Mouse (Mus musculus) left cerebral cortex, adult 8-10 months (tissue): Measurements from ENCODE around the gene Catsper2. TPM values are rescaled to one million over a fixed set of nuclear protein-coding genes. Genes with fewer than 3 reads are reported as not detected.
"Not testable (repeated sequence)": the region's sequence is repeated elsewhere in the genome, so short reads cannot be mapped to it uniquely, and the experiment has no call there.

Experiments used
- DNase-seq, 2 experiments: peaks; one replicate each; pipeline ENCODE4 v3.0.0; 2022; ENCODE audit warnings: low spot score in 2 of 2
- total RNA-seq, 4 experiments: library from RNA; stranded (reverse); gene quantifications; 2 replicates each; pipeline ENCODE4 v1.2.4; 2022

Catsper2 gene
- total RNA-seq, 4 experiments from 2014 or later = 4.2 to 5.9 (median 5.1) TPM

DNA sequence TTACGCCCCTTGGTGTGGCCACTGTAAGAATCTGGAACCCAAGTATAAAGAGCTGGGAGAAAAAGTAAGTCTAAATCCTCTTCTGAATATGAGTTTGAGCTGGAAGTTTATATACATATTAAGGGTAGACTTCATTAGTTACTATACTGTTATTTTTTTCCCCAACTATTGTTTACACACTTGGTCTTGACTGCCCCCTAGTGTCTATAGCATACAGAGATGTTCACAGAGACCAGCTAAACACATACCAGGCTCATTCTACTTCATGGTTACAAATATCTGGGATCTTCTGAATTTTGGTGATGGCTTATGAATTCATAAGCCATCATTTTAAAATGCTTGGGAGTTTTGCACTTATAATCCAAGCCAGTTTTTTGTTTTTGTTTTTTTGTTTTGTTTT, 21.3 kb upstream of the Catsper2 start:
- DNase-seq = no peak

DNA sequence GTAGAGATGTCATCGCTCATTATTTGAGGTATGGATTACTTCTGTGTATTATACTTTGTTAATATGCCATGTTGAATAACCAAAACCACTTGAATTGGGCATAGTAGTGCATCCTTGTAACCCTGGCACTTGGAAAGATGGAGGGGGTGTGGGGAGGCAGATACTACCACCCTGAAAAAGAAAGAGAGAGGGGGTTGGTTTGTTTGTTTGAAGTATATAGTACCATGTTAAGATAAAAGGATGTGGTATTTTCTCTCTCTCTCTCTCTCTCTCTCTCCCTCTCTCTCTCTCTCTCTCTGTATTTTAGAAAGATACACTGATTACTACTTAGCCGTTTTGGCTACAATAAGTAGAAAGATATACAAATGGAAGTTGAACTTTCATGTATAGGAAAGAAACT, 12.3 kb upstream of the Catsper2 start:
- no peak for DNase-seq

DNA sequence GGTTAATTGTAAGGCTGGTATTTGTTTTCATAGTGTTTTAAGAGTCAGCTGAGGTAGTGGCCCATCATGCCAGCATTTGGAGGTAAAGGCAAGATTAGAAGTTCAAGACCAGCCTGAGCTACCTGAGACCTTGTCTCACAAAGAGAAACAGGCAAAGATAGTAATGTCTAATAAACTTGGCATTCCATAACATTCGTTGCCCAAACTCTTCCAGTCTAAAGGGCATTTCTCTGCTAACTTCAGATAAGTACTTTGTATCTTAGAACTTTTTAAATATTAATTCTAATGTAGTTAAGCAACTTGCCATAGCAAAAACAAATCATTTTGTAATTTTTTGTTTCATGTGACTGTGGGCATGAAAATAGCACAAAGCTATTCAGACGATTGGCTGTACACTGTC, 9.6 kb upstream of the Catsper2 start:
- DNase-seq = no peak

DNA sequence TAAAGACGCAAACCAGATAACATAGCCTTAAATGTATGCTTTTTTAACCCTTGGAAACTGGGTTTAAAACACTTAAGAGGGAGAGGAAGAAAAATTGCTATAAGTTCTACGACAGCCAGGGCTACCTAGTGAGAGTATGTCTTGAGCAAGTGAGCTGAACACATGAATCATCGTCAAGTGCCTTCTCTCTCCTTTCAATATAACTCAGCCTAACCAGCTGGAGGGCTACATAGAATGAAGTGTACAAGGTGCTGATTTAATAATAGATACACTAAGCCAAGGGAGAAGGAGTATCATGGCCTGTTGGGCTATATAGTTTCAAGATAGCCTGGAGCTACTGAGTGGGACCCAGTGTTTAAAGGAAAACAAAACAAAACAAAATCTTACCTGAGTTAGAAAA, 4.9 kb upstream of the Catsper2 start:
- no peak for DNase-seq

DNA sequence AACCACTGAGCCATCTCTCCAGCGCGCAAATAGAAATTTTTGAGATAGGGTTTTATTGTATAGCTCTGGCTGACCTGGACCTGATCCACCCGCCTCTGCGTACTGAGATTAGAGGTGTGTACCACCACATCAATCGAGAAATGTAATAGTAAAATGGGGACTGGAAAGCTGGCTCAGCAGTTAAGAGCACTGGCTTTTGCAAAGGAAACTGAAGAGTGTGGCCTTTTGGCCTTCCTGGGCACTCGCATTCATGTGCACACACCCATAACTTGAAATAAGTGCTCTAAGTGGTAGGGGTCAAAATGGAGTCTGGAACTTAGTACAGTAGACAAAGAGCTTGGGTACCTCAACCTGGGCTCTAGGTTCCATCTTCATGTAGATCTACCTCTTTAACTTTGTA, 2.8 kb upstream of the Catsper2 start:
- DNase-seq = no peak

DNA sequence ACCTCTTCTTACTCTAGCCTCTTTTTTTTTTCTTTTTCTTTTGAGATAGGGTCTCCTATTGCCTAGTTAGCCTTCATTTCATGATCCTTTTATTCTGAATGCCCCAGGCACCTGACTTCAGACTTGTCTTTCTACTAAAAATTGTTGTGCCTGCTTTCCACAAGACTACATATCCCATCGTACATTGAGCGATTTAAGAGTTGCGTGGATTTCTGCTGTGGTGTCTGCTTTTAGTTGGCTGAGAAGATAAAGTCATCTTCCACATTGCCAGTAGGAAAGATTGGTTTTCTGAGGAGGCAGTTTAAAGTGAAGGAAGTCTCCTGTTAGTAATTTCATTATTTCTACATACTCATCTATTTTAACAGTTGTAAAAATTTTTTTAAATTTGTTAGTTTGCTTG, 2.0 kb upstream of the Catsper2 start:
- no peak for DNase-seq

DNA sequence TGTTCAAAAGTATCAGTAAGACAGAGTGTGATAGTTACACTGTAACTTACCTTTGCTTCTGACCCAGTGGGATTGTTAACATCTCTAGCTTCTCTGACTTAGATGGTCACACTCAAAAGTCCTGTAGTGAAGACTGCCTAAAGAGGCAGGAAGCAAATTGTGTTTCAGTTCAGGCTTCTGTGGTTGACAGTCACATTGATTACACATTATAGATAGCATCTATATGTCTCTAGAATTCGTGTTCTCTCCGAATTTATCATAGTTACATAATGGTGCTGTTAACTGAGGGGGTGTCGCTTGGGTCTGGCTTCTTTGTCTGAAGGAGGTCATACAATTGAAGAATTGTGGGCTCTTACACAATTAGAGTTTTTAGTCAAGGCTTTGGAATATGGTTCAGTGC, 1.5 kb upstream of the Catsper2 start:
- DNase-seq = no peak

DNA sequence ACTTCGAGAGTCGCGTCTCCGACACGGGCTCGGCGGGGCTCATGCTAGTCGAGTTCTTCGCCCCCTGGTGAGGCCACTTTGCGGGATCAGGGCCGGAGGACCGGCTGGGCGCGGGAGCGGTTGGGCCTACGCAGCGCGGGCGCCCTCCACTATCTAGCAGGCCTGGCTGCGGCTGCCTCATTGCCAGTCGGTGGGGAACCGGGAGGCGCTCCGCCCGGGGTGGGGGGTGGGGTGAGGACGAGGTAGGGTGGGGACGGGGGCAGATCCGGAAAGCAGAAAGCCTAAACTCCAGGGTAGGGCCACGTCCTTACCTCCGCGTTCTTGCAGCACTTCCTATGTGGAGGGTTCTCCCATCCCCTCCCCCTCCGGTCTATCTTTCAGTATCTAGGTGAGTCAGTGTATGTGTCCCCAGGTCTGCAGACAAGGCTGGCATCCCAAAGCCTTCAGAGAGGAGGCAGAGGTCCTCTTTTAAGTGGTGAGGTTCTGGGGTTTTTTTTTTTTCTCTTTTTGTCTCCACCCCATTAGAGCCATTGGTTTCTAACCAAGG, 620 bp upstream of the Catsper2 start:
- peak in 1 of 2 experiments; percentile 36 for DNase-seq

DNA sequence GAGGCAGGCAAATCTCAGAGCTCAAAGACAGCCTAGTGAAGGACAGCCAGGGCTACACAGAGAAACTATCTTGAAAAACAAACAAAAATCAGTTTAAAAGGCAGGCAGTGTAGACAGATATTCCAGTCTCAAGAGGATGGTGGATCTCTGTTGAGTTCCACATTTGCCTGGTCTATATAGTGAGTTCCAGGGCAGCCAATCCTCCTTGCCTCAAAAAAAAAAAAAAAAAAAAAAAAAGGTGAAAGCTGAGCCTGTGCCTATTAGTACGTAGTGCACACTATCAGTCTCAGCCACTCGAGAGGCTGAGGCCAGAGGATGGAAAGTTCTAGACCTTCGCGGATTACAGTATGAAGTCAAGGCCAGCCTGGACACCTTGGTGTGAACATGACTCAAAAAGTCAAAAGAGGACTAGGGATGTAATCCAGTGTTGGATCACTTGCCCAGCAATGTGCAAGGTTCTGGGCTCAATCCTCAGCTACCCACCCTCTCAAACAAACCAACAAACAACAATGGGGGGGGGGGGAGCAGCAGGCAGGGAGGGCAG, 677 bp downstream of the Catsper2 start:
- no peak for DNase-seq

DNA sequence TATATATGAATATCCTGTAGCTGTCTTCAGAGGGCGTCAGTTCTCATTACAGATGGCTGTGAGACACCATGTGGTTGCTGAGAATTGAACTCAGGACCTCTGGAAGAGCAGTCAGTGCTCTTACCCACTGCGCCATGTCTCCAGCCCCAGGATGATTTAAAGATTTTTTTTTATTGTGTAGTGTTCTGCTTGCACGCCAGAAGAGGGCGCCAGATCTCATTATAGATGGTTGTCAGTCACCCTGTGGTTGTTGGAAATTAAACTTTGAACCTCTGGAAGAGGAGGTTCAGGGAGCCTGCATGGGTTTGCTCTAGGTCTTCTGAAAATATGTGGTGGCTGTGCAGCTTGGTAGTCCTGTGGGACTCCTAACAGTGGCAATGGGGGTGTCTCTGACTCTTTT, 5.4 kb downstream of the Catsper2 start:
- no peak for DNase-seq

DNA sequence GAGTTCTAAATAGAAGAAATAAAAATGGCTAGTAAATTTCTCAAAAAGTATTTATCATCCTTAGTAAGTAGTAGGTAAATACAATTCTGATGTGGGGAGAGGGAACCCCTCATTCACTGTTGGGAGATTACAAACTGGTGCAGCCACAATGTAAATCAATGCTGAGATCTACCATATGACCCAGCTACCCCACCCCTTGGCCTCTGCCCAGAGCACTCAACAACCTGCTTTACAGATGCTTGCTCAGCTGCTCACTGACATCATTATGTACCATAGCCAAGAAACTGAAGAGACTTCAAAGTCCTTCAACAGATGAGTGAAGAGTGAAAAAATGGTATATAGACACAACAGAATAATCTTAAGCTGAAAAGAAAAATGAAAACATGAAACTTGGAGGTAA, 10.3 kb downstream of the Catsper2 start:
- DNase-seq = no peak

DNA sequence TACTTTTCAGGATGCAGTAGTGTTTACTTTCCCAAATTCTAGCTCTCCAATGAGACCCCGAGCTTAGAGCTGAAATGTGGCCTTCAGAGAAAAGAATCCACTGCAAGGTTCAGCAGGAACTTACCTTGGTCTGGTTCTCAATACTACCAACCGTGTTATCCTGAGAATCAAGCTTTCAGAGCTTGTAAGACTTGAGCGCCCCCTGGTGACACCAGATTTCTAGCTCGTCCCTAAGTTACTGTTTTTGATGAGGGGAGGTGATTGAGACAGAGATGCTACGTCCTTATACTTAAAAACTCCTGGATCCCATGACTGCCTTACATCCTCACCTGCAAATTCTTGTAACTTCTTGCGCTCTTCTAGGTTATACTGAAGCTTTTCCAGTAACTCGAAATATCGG, 17.0 kb downstream of the Catsper2 start:
- peak; percentile 55 to 79 for DNase-seq

DNA sequence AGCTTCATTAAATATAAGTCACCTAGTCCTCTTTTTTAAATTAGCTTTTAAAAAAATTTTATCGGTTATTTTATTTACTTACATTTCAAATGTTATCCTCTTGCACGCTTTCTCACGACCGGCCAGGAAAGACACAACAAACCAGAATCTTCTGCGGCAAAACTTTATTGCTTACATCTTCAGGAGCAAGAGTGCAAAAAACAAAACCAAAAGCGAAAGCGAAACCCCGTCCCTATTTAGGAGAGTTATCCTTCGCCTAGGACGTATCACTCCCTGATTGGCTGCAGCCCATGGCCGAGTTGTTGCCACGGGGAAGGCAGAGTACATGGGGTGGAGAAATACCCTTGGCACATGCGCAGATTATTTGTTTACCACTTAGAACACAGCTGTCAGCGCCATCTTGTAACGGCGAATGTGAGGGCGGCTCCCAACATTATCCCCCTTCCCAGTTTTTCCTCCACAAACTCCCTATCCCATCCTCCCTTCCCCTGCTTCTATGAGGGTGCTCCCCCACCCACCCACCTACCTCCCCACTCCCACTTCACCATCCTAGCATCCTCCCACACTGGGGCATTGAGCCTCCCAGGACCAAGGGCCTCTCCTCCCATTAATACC, 26.5 kb downstream of the Catsper2 start, which contains the start of gene Strc:
Strc (minus strand) TSS at position 208 of the 615 bp plus-strand sequence.
- DNase-seq = not testable (repeated sequence)

DNA sequence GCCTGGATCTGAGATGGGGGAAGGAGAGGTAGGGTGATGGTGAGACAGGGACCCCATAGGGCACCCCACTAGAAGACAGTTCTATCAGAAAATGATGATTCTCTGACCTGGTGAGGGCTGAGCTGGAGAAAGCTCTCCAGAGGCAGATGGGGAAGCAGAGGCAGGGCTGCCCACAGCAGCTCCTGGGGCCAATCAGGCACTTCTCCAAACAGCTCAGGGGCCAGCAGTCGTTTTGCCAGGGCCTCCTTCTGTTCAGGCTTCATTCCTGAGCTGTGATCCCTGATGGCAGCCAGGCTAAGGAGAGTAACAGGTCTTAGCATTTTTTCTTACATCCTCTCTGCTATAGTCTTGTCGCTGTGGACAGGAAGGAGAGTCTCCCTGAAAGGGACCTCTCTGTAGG, 38.8 kb downstream of the Catsper2 start:
- DNase-seq = no peak

DNA sequence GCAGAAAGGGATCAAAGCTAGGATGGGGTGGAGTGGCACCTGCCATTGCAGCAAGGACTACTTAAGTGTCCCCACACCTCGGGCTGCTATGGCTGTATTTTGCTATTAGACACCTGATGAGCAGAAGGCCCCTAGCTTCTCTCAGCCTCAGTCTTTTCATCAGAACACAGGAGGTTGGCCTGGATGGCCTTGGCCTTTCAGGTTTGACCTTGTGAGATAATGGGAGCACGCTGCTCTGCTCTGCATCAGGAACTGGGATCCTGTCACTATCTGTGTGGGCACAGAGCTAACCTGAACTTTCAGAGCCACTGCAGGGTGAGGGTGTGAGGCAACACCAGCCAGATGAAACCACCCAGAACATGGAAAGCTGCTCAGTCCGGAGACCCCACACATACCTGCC, 41.3 kb downstream of the Catsper2 start:
- DNase-seq = no peak

DNA sequence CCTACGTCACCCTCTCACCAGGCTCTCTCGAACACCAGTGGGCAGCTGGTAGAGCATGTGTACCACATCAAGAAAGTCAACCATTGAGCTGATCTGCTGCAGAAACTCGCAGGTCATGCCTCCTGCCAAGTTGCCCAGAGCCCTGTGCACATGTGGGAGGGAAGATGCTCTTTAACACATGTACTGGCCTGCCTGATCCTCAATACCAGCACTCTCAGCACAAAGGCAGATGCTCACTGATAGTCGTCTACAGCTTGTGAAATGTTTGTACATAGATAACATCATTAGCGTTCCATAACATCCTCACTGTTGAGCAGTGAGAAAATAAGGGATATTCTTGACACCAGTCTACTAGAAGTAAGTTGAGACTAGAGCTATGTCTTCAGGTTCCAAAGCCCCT, 42.7 kb downstream of the Catsper2 start:
- no peak for DNase-seq

DNA sequence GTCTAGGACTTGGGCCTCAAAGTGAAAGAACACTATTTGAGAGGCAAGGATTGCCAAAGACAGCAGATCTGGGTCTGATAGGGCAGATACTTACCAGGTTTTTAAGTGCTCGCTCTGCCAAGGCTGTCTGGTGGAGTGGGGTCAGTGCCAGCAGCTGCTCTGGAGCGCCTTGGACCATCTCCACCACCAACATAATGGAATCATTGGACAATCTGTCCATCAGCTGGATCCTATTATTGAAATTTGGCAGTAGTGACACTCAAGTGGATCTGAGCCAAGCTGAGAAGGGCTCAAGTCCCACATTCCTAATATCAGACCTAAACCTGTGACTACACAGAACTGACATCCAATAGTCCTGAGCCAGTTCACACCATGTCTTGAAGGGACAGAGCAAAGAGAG, 44.8 kb downstream of the Catsper2 start:
- DNase-seq = no peak

DNA sequence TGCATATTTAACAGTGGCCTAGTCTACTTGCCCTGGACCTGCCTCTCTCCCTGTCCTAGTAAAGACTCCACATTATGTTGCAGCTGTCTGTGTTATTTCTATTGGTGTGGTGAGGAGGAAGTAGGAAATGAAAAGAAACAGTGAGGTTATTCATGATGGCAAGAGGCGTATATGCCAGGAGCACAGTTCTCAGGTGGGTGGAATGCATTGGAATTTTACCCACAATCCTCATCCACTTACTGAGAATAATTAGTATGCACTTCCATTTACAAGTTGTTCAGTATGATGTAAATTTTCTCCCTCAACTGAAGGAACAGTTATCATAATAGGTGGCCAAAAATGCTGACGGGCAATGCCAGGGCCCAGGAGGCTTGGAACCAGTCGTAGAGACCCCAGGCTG, 49.9 kb downstream of the Catsper2 start:
- DNase-seq = no peak

DNA sequence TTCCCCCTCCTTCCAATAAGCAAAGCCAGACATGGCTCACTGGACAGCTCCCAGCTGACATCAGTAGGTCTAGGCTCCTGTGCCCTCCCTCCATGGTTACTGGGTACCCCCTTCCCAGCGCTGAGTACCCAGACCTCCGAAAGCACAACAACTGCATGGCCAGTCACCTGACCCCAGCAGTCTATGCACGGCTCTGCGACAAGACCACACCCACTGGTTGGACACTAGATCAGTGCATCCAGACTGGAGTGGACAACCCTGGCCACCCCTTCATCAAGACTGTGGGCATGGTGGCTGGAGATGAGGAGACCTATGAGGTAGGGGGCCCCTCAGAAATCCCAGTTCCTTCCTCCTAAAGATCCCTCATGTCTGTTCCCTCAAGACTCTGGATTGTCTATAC, 54.1 kb downstream of the Catsper2 start:
- DNase-seq = no peak

DNA sequence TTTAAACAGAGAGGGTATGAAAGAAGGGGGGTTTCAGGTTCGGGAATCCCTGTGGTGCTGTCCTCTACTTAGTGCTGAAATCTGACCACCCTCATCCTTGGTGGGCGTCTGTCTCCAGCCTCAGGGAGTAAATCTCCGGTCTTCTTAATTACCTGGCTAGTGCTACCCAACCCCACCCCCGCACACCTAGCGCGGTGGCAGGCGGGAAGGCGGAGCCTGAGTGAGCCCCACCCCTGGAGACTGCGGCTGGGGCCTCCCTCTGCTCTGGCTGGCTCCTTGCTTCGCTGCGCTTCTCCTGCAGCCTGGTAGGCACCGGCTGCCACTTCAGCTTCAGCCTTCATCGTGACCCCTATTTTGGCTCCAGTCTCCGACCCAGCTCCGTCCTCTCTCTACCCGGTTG, 55.2 kb downstream of the Catsper2 start:
- peak; percentile 68 to 88 for DNase-seq

DNA sequence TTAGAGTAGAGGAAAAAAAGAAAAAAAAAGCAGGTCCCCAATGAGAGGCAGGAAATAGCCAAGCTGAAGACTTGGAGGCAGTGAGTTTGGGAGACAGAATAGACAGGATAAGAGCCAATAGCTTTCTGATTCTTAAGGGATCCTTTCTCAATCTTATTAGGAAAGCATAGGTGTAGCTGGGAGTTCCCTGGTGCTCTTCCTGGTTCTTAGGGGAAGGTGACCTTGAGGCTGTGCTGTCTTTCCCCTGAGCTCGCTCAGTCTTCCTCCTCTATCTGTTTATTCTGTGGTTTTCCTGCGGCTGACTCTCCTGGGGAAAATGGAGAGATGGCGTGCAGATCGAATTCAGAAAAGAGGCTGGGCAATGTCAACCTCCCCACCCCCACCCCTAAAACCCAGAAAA, 55.6 kb downstream of the Catsper2 start:
- no peak for DNase-seq

DNA sequence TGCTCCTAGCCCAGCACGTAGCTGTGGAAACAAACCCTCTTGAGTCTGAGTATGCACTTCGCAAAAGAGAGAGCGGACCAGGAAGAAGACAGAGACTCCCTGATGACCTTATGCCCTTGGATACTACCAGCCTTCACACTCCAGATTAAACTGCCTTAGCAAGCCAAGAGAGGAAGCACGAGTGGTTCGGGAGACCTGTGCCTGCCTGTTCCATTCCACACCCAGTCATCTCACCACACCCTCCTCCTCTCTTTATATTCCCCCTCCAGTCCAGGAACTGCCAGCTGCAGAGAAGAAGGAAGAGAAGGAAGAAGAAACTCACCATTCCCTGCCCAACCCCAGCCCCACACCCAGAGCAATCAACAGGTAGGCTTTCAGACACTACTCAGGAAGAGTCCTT, 56.1 kb downstream of the Catsper2 start, which contains the start of gene Ckmt1:
Ckmt1 (plus strand) TSS at position 221 of the 400 bp plus-strand sequence.
- no peak for DNase-seq
